Mouse (Mus musculus): ENCODE measurements around the gene Rxfp3. TPM values are rescaled to one million over a fixed set of nuclear protein-coding genes. Genes with fewer than 3 reads are reported as not detected.

Rxfp3 gene
- total RNA-seq, 1 experiment, result 0.13 TPM

GRCm38 (mm10) chr15:11040067-11040466 is 2.3 kb upstream of the Rxfp3 start:
- Histone ChIP-seq H3K4me1 (ENCODE audit: control insufficient read depth in 2 of 2, insufficient read depth in 2 of 2, low read length in 2 of 2, poor library complexity in 1 of 2) (peaks cover 0 to 13% of the 10 kb centered on the region in 2 experiments; a peak in 1 of 4 replicates), H3K36me3 (ENCODE audit: control insufficient read depth, insufficient read depth, low read length, poor library complexity, severe bottlenecking) (no peaks in the 10 kb centered on the region), H3K9ac (ENCODE audit: insufficient read depth, low read depth, low read length, poor library complexity, severe bottlenecking) (no peak overlapping the region), H3K4me3 (ENCODE audit: insufficient read depth in 1 of 2, low read depth in 1 of 2, low read length in 2 of 2, poor library complexity in 1 of 2, severe bottlenecking in 1 of 2) (no peak overlapping the region), H3K27ac (ENCODE audit: insufficient read depth, low read depth, low read length, poor library complexity, severe bottlenecking) (no peak overlapping the region), H3K9me3 (ENCODE audit: control insufficient read depth, insufficient read depth, low read depth, low read length) (no peaks in the 10 kb centered on the region)
- TF ChIP-seq MAFK (IDR thresholded peaks at IDR 0.05; ENCODE audit: insufficient read depth, low read depth, low read length), result no peak
- TF ChIP-seq ZC3H11A (IDR thresholded peaks at IDR 0.05; ENCODE audit: borderline replicate concordance, low read depth, low read length), result no peak
- TF ChIP-seq HCFC1 (IDR thresholded peaks at IDR 0.05; ENCODE audit: borderline replicate concordance, insufficient read depth, low read length), result no peak
- no peak for TF ChIP-seq ZNF384 (IDR thresholded peaks at IDR 0.05; ENCODE audit: low read depth, low read length)
- TF ChIP-seq CHD2 (IDR thresholded peaks at IDR 0.05; ENCODE audit: low read depth, low read length), result no peak
- in situ Hi-C loops (cut with MboI; ENCODE audit: low sequenced_read_pairs in 2 of 2, unreplicated experiment in 2 of 2), result loop anchor here in 1 of 2 experiments (25.0 kb wide), 1 partner anchor 347 kb away; the partner anchor contains the start of gene Tars
- no peak for DNase-seq (ENCODE audit: low read depth, low spot score)

DNA sequence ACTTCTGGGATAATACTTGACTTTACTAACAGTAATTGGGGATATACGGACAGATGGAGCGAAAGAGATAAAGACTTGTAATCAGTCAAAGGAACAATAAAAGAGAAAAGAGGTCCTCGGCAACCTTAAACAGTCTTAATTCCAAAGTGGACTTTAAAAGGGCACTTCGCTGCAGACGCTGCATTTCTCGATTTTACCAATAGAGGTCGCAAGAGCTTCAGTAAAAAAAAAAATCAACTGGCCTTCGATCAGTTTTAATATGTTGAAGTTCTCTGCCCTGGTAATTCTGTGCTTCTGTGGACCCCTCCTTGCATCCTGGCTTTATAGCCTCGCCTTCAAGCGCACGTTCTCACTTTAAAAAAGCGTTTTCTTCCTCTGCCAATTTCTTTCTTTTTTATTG is 685 bp upstream of the Rxfp3 start:
- Histone ChIP-seq H3K36me3 (ENCODE audit: control insufficient read depth, insufficient read depth, low read length, poor library complexity, severe bottlenecking) (no peaks in the 10 kb centered on the region), H3K4me1 (ENCODE audit: control insufficient read depth in 2 of 2, insufficient read depth in 2 of 2, low read length in 2 of 2, poor library complexity in 1 of 2) (peaks cover 0 to 13% of the 10 kb centered on the region in 2 experiments; a peak in 1 of 4 replicates), H3K9me3 (ENCODE audit: control insufficient read depth, insufficient read depth, low read depth, low read length) (no peaks in the 10 kb centered on the region), H3K27ac (ENCODE audit: insufficient read depth, low read depth, low read length, poor library complexity, severe bottlenecking) (no peak overlapping the region), H3K9ac (ENCODE audit: insufficient read depth, low read depth, low read length, poor library complexity, severe bottlenecking) (no peak overlapping the region), H3K4me3 (ENCODE audit: insufficient read depth in 1 of 2, low read depth in 1 of 2, low read length in 2 of 2, poor library complexity in 1 of 2, severe bottlenecking in 1 of 2) (no peak overlapping the region)
- in situ Hi-C loops (cut with MboI; ENCODE audit: low sequenced_read_pairs in 2 of 2, unreplicated experiment in 2 of 2), result loop anchor here (10.0 to 25.0 kb wide), 2 partner anchors 276 to 349 kb away; partner anchors contain the start of gene Tars (in 1 of the 2)
- DNase-seq (ENCODE audit: low read depth, low spot score), result peak; percentile 31
- no peak for TF ChIP-seq HCFC1 (IDR thresholded peaks at IDR 0.05; ENCODE audit: borderline replicate concordance, insufficient read depth, low read length)
- no peak for TF ChIP-seq CHD2 (IDR thresholded peaks at IDR 0.05; ENCODE audit: low read depth, low read length)
- peak; percentile 71; the same call in 1 of the 2 replicates for TF ChIP-seq ZC3H11A (IDR thresholded peaks at IDR 0.05; ENCODE audit: borderline replicate concordance, low read depth, low read length)
- TF ChIP-seq MAFK (IDR thresholded peaks at IDR 0.05; ENCODE audit: insufficient read depth, low read depth, low read length), result no peak
- peak; percentile 86 for TF ChIP-seq ZNF384 (IDR thresholded peaks at IDR 0.05; ENCODE audit: low read depth, low read length)

GRCm38 (mm10) chr15:11037376-11037695 is 455 bp downstream of the Rxfp3 start:
- H3K27ac ChIP-seq (ENCODE audit: insufficient read depth, low read depth, low read length, poor library complexity, severe bottlenecking), result no peak overlapping the region
- H3K9me3 ChIP-seq (ENCODE audit: control insufficient read depth, insufficient read depth, low read depth, low read length), result no peaks in the 10 kb centered on the region
- in situ Hi-C loops (cut with MboI; ENCODE audit: low sequenced_read_pairs in 2 of 2, unreplicated experiment in 2 of 2), result loop anchor here (10.0 to 25.0 kb wide), 2 partner anchors 277 to 350 kb away; partner anchors contain the start of gene Tars (in 1 of the 2)

DNA sequence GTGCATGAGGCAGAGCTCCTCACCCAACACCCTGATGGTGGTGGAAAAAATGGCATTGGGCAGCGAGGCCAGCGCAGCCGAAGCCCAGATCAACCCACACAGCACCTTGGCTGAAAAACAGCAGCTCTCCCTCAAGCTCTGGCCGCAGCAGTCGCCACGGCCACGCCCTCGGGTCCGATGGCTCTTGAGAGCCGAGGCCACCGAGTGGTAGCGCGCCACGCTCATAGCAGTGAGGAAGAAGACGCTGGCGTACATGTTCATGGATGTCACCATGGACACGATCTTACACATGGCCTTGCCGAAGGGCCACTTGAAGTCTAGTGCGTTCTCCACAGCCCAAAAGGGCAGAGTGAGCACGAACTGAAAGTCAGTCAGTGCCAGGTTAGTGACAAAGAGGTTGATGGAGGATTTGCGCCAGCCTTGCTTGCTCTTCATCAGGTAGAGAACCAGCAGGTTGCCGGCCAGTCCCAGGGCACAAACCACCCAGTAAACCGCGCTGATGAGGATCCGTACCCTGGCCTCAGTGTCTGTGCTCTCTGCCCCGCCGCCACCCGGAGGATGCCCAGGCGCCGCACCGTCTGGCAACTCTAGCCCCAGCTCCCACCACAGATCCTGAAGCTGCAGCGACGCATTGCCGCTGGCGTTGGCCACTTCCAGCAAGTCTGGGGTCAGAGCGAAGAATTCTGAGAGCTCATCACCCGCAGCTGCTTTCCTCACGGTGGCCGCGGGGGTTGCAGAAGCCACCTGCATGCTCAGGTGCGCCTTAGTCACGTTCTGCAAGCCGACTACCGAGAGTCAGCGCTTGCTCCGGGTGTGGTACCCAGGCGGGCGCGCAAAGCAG is 1.0 kb downstream of the Rxfp3 start:
- no peak overlapping the region for H3K9ac ChIP-seq (ENCODE audit: insufficient read depth, low read depth, low read length, poor library complexity, severe bottlenecking)
- H3K4me1 ChIP-seq (ENCODE audit: control insufficient read depth in 2 of 2, insufficient read depth in 2 of 2, low read length in 2 of 2, poor library complexity in 1 of 2), result peaks cover 0 to 13% of the 10 kb centered on the region in 2 experiments; a peak in 1 of 4 replicates
- peak overlapping the region; percentile 39 to 49; a peak in 3 of 4 replicates for H3K4me3 ChIP-seq (ENCODE audit: insufficient read depth in 1 of 2, low read depth in 1 of 2, low read length in 2 of 2, poor library complexity in 1 of 2, severe bottlenecking in 1 of 2)
- no peaks in the 10 kb centered on the region for H3K36me3 ChIP-seq (ENCODE audit: control insufficient read depth, insufficient read depth, low read length, poor library complexity, severe bottlenecking)
- TF ChIP-seq MAFK (IDR thresholded peaks at IDR 0.05; ENCODE audit: insufficient read depth, low read depth, low read length) (no peak), CHD2 (IDR thresholded peaks at IDR 0.05; ENCODE audit: low read depth, low read length) (no peak), HCFC1 (IDR thresholded peaks at IDR 0.05; ENCODE audit: borderline replicate concordance, insufficient read depth, low read length) (no peak), ZNF384 (IDR thresholded peaks at IDR 0.05; ENCODE audit: low read depth, low read length) (no peak), ZC3H11A (IDR thresholded peaks at IDR 0.05; ENCODE audit: borderline replicate concordance, low read depth, low read length) (no peak)
- H3K27ac ChIP-seq (ENCODE audit: insufficient read depth, low read depth, low read length, poor library complexity, severe bottlenecking), result no peak overlapping the region
- in situ Hi-C loops (cut with MboI; ENCODE audit: low sequenced_read_pairs in 2 of 2, unreplicated experiment in 2 of 2), result loop anchor here (10.0 to 25.0 kb wide), 2 partner anchors 278 to 351 kb away; partner anchors contain the start of gene Tars (in 1 of the 2)
- no peak for DNase-seq (ENCODE audit: low read depth, low spot score)
- no peaks in the 10 kb centered on the region for H3K9me3 ChIP-seq (ENCODE audit: control insufficient read depth, insufficient read depth, low read depth, low read length)

More at GRCm38 (mm10) chr15:11037376-11037695, 455 bp downstream of the Rxfp3 start:
- no peak for DNase-seq (ENCODE audit: low read depth, low spot score)
- Histone ChIP-seq H3K4me3 (ENCODE audit: insufficient read depth in 1 of 2, low read depth in 1 of 2, low read length in 2 of 2, poor library complexity in 1 of 2, severe bottlenecking in 1 of 2) (peak overlapping the region; percentile 39 to 49; a peak in 2 of 4 replicates), H3K9ac (ENCODE audit: insufficient read depth, low read depth, low read length, poor library complexity, severe bottlenecking) (no peak overlapping the region), H3K36me3 (ENCODE audit: control insufficient read depth, insufficient read depth, low read length, poor library complexity, severe bottlenecking) (no peaks in the 10 kb centered on the region), H3K4me1 (ENCODE audit: control insufficient read depth in 2 of 2, insufficient read depth in 2 of 2, low read length in 2 of 2, poor library complexity in 1 of 2) (peaks cover 0 to 13% of the 10 kb centered on the region in 2 experiments; a peak in 1 of 4 replicates)
- TF ChIP-seq ZNF384 (IDR thresholded peaks at IDR 0.05; ENCODE audit: low read depth, low read length) (no peak), MAFK (IDR thresholded peaks at IDR 0.05; ENCODE audit: insufficient read depth, low read depth, low read length) (no peak), CHD2 (IDR thresholded peaks at IDR 0.05; ENCODE audit: low read depth, low read length) (no peak), HCFC1 (IDR thresholded peaks at IDR 0.05; ENCODE audit: borderline replicate concordance, insufficient read depth, low read length) (no peak), ZC3H11A (IDR thresholded peaks at IDR 0.05; ENCODE audit: borderline replicate concordance, low read depth, low read length) (no peak)
